Mouse (Mus musculus): ENCODE measurements around the gene Pdcd2l. TPM values are rescaled to one million over a fixed set of nuclear protein-coding genes. Genes with fewer than 3 reads are reported as not detected.
A peak's percentile ranks its signal among the peaks of the same experiment; 100 is the strongest.
"Not testable (repeated sequence)": the region's sequence is repeated elsewhere in the genome, so short reads cannot be mapped to it uniquely, and the experiment has no call there.

Gene Pdcd2l
- polyA plus RNA-seq, 1 experiment from 2014 or later = 20.0 TPM

GRCm38 (mm10) chr7:34218496-34218895 is 22.0 kb upstream of the Pdcd2l start:
- no peaks in the 10 kb centered on the region for H3K27me3 ChIP-seq (ENCODE audit: control insufficient read depth, insufficient read depth, low read depth, low read length)
- H3K9ac ChIP-seq (ENCODE audit: low read depth, low read length) = no peak overlapping the region
- H3K9me3 ChIP-seq (replicated peaks; ENCODE audit: control insufficient read depth, low read length) = no peaks in the 10 kb centered on the region
- peaks cover 32% of the 10 kb centered on the region for H3K36me3 ChIP-seq (ENCODE audit: control insufficient read depth, insufficient read depth)
- H3K4me2 ChIP-seq (ENCODE audit: low read depth, low read length) = no peak overlapping the region
- 46% methylated on average over 1 of the region's 1 CpGs for WGBS (ENCODE audit: insufficient replicate concordance)
- H3K4me3 ChIP-seq (ENCODE audit: low read depth, low read length) = no peak overlapping the region
- ATAC-seq (ENCODE audit: low read depth) = no peak
- H3K27ac ChIP-seq (ENCODE audit: low read length) = no peak overlapping the region
- peaks cover 9% of the 10 kb centered on the region; the same call in 1 of the 2 replicates for H3K4me1 ChIP-seq (ENCODE audit: control insufficient read depth, low read depth, low read length)

GRCm38 (mm10) chr7:34216474-34216873 is 20.0 kb upstream of the Pdcd2l start:
- Histone ChIP-seq H3K4me3 (ENCODE audit: low read depth, low read length) (no peak overlapping the region), H3K4me1 (ENCODE audit: control insufficient read depth, low read depth, low read length) (peaks cover 9% of the 10 kb centered on the region; the same call in 1 of the 2 replicates), H3K36me3 (ENCODE audit: control insufficient read depth, insufficient read depth) (peaks cover 24% of the 10 kb centered on the region), H3K27ac (ENCODE audit: low read length) (no peak overlapping the region), H3K9me3 (replicated peaks; ENCODE audit: control insufficient read depth, low read length) (no peaks in the 10 kb centered on the region), H3K4me2 (ENCODE audit: low read depth, low read length) (no peak overlapping the region), H3K27me3 (ENCODE audit: control insufficient read depth, insufficient read depth, low read depth, low read length) (no peaks in the 10 kb centered on the region), H3K9ac (ENCODE audit: low read depth, low read length) (no peak overlapping the region)
- 69% methylated on average over 10 of the region's 10 CpGs for WGBS (ENCODE audit: insufficient replicate concordance)
- ATAC-seq (ENCODE audit: low read depth) = no peak

GRCm38 (mm10) chr7:34215481-34215880 is 19.0 kb upstream of the Pdcd2l start:
- H3K36me3 ChIP-seq (ENCODE audit: control insufficient read depth, insufficient read depth) = peaks cover 24% of the 10 kb centered on the region
- WGBS (ENCODE audit: insufficient replicate concordance) = 65% methylated on average over 9 of the region's 9 CpGs
- ATAC-seq (ENCODE audit: low read depth) = peak; percentile 41

GRCm38 (mm10) chr7:34214644-34215043 is 18.2 kb upstream of the Pdcd2l start:
- Histone ChIP-seq H3K36me3 (ENCODE audit: control insufficient read depth, insufficient read depth) (peaks cover 24% of the 10 kb centered on the region), H3K4me1 (ENCODE audit: control insufficient read depth, low read depth, low read length) (peaks cover 9% of the 10 kb centered on the region; the same call in 1 of the 2 replicates), H3K27ac (ENCODE audit: low read length) (no peak overlapping the region), H3K4me2 (ENCODE audit: low read depth, low read length) (no peak overlapping the region), H3K27me3 (ENCODE audit: control insufficient read depth, insufficient read depth, low read depth, low read length) (no peaks in the 10 kb centered on the region), H3K4me3 (ENCODE audit: low read depth, low read length) (no peak overlapping the region), H3K9ac (ENCODE audit: low read depth, low read length) (no peak overlapping the region), H3K9me3 (replicated peaks; ENCODE audit: control insufficient read depth, low read length) (no peaks in the 10 kb centered on the region)
- peak; percentile 15; the same call in 1 of the 2 replicates for ATAC-seq (ENCODE audit: low read depth)
- 77% methylated on average over 8 of the region's 8 CpGs for WGBS (ENCODE audit: insufficient replicate concordance)

More at GRCm38 (mm10) chr7:34215481-34215880, 19.0 kb upstream of the Pdcd2l start:
- no peak overlapping the region for H3K4me3 ChIP-seq (ENCODE audit: low read depth, low read length)
- no peaks in the 10 kb centered on the region for H3K27me3 ChIP-seq (ENCODE audit: control insufficient read depth, insufficient read depth, low read depth, low read length)
- H3K9ac ChIP-seq (ENCODE audit: low read depth, low read length) = no peak overlapping the region
- H3K4me2 ChIP-seq (ENCODE audit: low read depth, low read length) = no peak overlapping the region
- no peaks in the 10 kb centered on the region for H3K9me3 ChIP-seq (replicated peaks; ENCODE audit: control insufficient read depth, low read length)
- H3K27ac ChIP-seq (ENCODE audit: low read length) = no peak overlapping the region
- peaks cover 9% of the 10 kb centered on the region; the same call in 1 of the 2 replicates for H3K4me1 ChIP-seq (ENCODE audit: control insufficient read depth, low read depth, low read length)

GRCm38 (mm10) chr7:34213281-34213680 is 16.8 kb upstream of the Pdcd2l start:
- H3K27me3 ChIP-seq (ENCODE audit: control insufficient read depth, insufficient read depth, low read depth, low read length) = no peaks in the 10 kb centered on the region
- H3K4me2 ChIP-seq (ENCODE audit: low read depth, low read length) = no peak overlapping the region
- no peak overlapping the region for H3K9ac ChIP-seq (ENCODE audit: low read depth, low read length)
- H3K9me3 ChIP-seq (replicated peaks; ENCODE audit: control insufficient read depth, low read length) = no peaks in the 10 kb centered on the region
- 72% methylated on average over 7 of the region's 7 CpGs for WGBS (ENCODE audit: insufficient replicate concordance)
- ATAC-seq (ENCODE audit: low read depth) = no peak
- H3K27ac ChIP-seq (ENCODE audit: low read length) = no peak overlapping the region
- H3K36me3 ChIP-seq (ENCODE audit: control insufficient read depth, insufficient read depth) = peaks cover 21% of the 10 kb centered on the region
- no peak overlapping the region for H3K4me3 ChIP-seq (ENCODE audit: low read depth, low read length)
- peaks cover 9% of the 10 kb centered on the region; the same call in 1 of the 2 replicates for H3K4me1 ChIP-seq (ENCODE audit: control insufficient read depth, low read depth, low read length)

GRCm38 (mm10) chr7:34208027-34208745 is 11.7 kb upstream of the Pdcd2l start:
- H3K27ac ChIP-seq (ENCODE audit: low read length) = no peak overlapping the region
- peaks cover 35% of the 10 kb centered on the region for H3K36me3 ChIP-seq (ENCODE audit: control insufficient read depth, insufficient read depth)
- H3K4me3 ChIP-seq (ENCODE audit: low read depth, low read length) = no peak overlapping the region
- no peak overlapping the region for H3K4me2 ChIP-seq (ENCODE audit: low read depth, low read length)
- H3K9ac ChIP-seq (ENCODE audit: low read depth, low read length) = no peak overlapping the region
- no peaks in the 10 kb centered on the region for H3K4me1 ChIP-seq (ENCODE audit: control insufficient read depth, low read depth, low read length)
- no peaks in the 10 kb centered on the region for H3K9me3 ChIP-seq (replicated peaks; ENCODE audit: control insufficient read depth, low read length)
- WGBS (ENCODE audit: insufficient replicate concordance) = 80% methylated on average over 9 of the region's 9 CpGs
- no peaks in the 10 kb centered on the region for H3K27me3 ChIP-seq (ENCODE audit: control insufficient read depth, insufficient read depth, low read depth, low read length)
- no peak for ATAC-seq (ENCODE audit: low read depth)

- H3K9ac ChIP-seq (ENCODE audit: low read depth, low read length) = no peak overlapping the region
- ATAC-seq (ENCODE audit: low read depth) = no peak
- H3K27me3 ChIP-seq (ENCODE audit: control insufficient read depth, insufficient read depth, low read depth, low read length) = no peaks in the 10 kb centered on the region
- H3K4me1 ChIP-seq (ENCODE audit: control insufficient read depth, low read depth, low read length) = no peaks in the 10 kb centered on the region
- peaks cover 44% of the 10 kb centered on the region for H3K36me3 ChIP-seq (ENCODE audit: control insufficient read depth, insufficient read depth)
- H3K27ac ChIP-seq (ENCODE audit: low read length) = no peak overlapping the region
- no peaks in the 10 kb centered on the region for H3K9me3 ChIP-seq (replicated peaks; ENCODE audit: control insufficient read depth, low read length)
- no peak overlapping the region for H3K4me2 ChIP-seq (ENCODE audit: low read depth, low read length)
- no peak overlapping the region for H3K4me3 ChIP-seq (ENCODE audit: low read depth, low read length)
- 72% methylated on average over 6 of the region's 6 CpGs for WGBS (ENCODE audit: insufficient replicate concordance)
Measured at GRCm38 (mm10) chr7:34206331-34206730, 9.9 kb upstream of the Pdcd2l start.

GRCm38 (mm10) chr7:34202147-34202546 is 5.7 kb upstream of the Pdcd2l start:
- not testable (repeated sequence) for ATAC-seq (ENCODE audit: low read depth); H3K4me1 ChIP-seq (ENCODE audit: control insufficient read depth, low read depth, low read length); H3K27ac ChIP-seq (ENCODE audit: low read length); H3K9ac ChIP-seq (ENCODE audit: low read depth, low read length); H3K4me2 ChIP-seq (ENCODE audit: low read depth, low read length); H3K9me3 ChIP-seq (replicated peaks; ENCODE audit: control insufficient read depth, low read length); H3K27me3 ChIP-seq (ENCODE audit: control insufficient read depth, insufficient read depth, low read depth, low read length); H3K4me3 ChIP-seq (ENCODE audit: low read depth, low read length)
- 88% methylated on average over 10 of the region's 10 CpGs for WGBS (ENCODE audit: insufficient replicate concordance)
- peaks cover 36% of the 10 kb centered on the region for H3K36me3 ChIP-seq (ENCODE audit: control insufficient read depth, insufficient read depth)

GRCm38 (mm10) chr7:34200829-34201228 is 4.4 kb upstream of the Pdcd2l start:
- ATAC-seq (ENCODE audit: low read depth) = no peak
- no peak overlapping the region for H3K9ac ChIP-seq (ENCODE audit: low read depth, low read length)
- no peaks in the 10 kb centered on the region for H3K9me3 ChIP-seq (replicated peaks; ENCODE audit: control insufficient read depth, low read length)
- H3K27ac ChIP-seq (ENCODE audit: low read length) = no peak overlapping the region
- H3K27me3 ChIP-seq (ENCODE audit: control insufficient read depth, insufficient read depth, low read depth, low read length) = no peaks in the 10 kb centered on the region
- H3K4me2 ChIP-seq (ENCODE audit: low read depth, low read length) = no peak overlapping the region
- peaks cover 33% of the 10 kb centered on the region for H3K36me3 ChIP-seq (ENCODE audit: control insufficient read depth, insufficient read depth)
- peaks cover under 1% of the 10 kb centered on the region for H3K4me1 ChIP-seq (ENCODE audit: control insufficient read depth, low read depth, low read length)
- no peak overlapping the region for H3K4me3 ChIP-seq (ENCODE audit: low read depth, low read length)
- 82% methylated on average over 2 of the region's 2 CpGs for WGBS (ENCODE audit: insufficient replicate concordance)
